Mouse (Mus musculus) lung, postnatal 0 days (tissue): ENCODE data around the gene Gm20388. TPM values are rescaled to one million over a fixed set of nuclear protein-coding genes. Genes with fewer than 3 reads are reported as not detected.

ENCODE experiments used
- ATAC-seq: fragments of 200-750 bp; cut with Nextera tagmentation; 2 replicates; pipeline ENCODE4 v1.8.0; 2017; ENCODE audit warnings: moderate library complexity
- DNase-seq: peaks from one replicate; pipeline ENCODE4 v3.0.0-alpha.2; 2016; ENCODE audit warnings: low spot score
- H3K27ac ChIP-seq: fragments of 300-500 bp; sonication (generic); 2 replicates; pipeline ENCODE4 v1.5.1; 2014; ENCODE audit warnings: antibody characterized with exemption, mild to moderate bottlenecking, low read length, mixed read lengths
- H3K27me3 ChIP-seq: fragments of 300-500 bp; sonication (generic); replicated peaks from 2 replicates; pipeline ENCODE4 v1.6.1; 2014; ENCODE audit warnings: low read length, mixed read lengths; ENCODE audit not compliant: insufficient read depth
- H3K36me3 ChIP-seq: fragments of 300-500 bp; sonication (generic); 2 replicates; pipeline ENCODE4 v1.6.1; 2014; ENCODE audit warnings: low read length, mixed read lengths; ENCODE audit not compliant: insufficient read depth
- H3K4me1 ChIP-seq: fragments of 300-500 bp; sonication (generic); 2 replicates; pipeline ENCODE4 v1.6.1; 2014; ENCODE audit warnings: antibody characterized with exemption, low read depth, low read length, mixed read lengths; ENCODE audit not compliant: insufficient read depth
- H3K4me2 ChIP-seq: fragments of 300-500 bp; sonication (generic); replicated peaks from 2 replicates; pipeline ENCODE4 v1.6.1; 2014; ENCODE audit warnings: low read depth, mild to moderate bottlenecking, low read length, moderate library complexity, mixed read lengths
- H3K4me3 ChIP-seq: fragments of 300-500 bp; sonication (generic); 2 replicates; pipeline ENCODE4 v1.5.1; 2014; ENCODE audit warnings: low read depth, low read length
- H3K9ac ChIP-seq: fragments of 300-500 bp; sonication (generic); replicated peaks from 2 replicates; pipeline ENCODE4 v1.6.1; 2014; ENCODE audit warnings: low read depth, mild to moderate bottlenecking
- H3K9me3 ChIP-seq: fragments of 300-500 bp; sonication (generic); 2 replicates; pipeline ENCODE4 v1.6.1; 2016; ENCODE audit warnings: low read length, mixed read lengths
- CTCF ChIP-seq: IDR thresholded peaks from 2 replicates; pipeline ENCODE4 v1.5.1; 2016; ENCODE audit warnings: antibody characterized with exemption, mild to moderate bottlenecking
- EP300 ChIP-seq: IDR thresholded peaks from 2 replicates; pipeline ENCODE4 v1.6.1; 2016; ENCODE audit warnings: antibody characterized with exemption, mild to moderate bottlenecking, control low read depth
- WGBS: fragments of 180-500 bp; shearing (Covaris S2); extraction: QIAGEN DNeasy Blood & Tissue Kit; methylation state at CpG from one replicate; pipeline ENCODE4 v1.1.7; 2014; 5-methylcytosine and 5-hydroxymethylcytosine counted together
- polyA plus RNA-seq: library from polyadenylated mRNA; unstranded; fragments of >200 nt; fragmentation: Nextera tagmentation; extraction: Ambion mirVana; gene quantifications from 2 replicates; pipeline ENCODE4 v1.2.1, GENCODE M21; 2015

The Gm20388 gene
- polyA plus RNA-seq, 1 experiment from 2014 or later: not detected

DNA sequence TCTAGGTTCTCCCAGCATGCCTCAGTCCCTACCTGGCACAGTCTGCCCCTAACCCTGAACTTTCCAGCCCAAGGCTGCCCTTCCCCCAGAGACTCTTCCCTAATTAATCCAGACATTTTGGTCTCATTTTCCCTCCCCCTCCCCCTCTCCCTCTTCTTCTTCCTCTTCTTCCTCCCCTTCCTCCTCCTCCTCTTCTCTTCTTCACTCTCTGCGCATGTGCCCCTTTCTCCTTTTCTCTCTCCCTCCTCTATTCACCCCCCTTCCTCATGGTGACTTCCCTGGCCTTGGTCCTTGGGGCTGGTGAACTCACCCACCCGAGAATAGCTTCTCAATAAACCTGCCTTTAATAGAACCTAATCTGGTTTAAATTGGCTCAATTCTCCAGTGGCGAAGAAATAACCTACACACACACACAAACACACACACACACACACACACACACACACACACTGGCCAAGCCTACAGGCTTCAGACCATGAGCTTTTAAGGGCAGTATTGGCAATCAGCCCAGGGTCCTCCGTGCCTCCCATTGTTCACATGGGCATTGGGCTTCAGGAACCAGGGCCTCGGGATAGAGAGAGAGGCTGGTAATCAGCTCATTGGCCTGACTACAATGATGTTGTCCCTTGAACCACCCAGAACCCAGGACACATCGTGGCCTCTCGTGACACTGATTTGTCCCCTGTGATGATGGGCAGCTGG is 432.4 kb downstream of the Gm20388 start:
- ATAC-seq: 0 out of 2 replicates have a peak, but pooled peaks have one; percentile 14
- no peaks in the 10 kb centered on the region for H3K9me3 ChIP-seq
- WGBS: 49% methylated on average over 7 of the region's 7 CpGs
- no peak overlapping the region for H3K9ac ChIP-seq
- H3K27ac ChIP-seq: no peak overlapping the region
- no peak for DNase-seq
- no peaks in the 10 kb centered on the region for H3K27me3 ChIP-seq
- TF ChIP-seq EP300 (no peak), CTCF (no peak)
- H3K4me3 ChIP-seq: no peak overlapping the region
- H3K4me1 ChIP-seq: no peaks in the 10 kb centered on the region
- H3K36me3 ChIP-seq: no peaks in the 10 kb centered on the region
- no peak overlapping the region for H3K4me2 ChIP-seq

DNA sequence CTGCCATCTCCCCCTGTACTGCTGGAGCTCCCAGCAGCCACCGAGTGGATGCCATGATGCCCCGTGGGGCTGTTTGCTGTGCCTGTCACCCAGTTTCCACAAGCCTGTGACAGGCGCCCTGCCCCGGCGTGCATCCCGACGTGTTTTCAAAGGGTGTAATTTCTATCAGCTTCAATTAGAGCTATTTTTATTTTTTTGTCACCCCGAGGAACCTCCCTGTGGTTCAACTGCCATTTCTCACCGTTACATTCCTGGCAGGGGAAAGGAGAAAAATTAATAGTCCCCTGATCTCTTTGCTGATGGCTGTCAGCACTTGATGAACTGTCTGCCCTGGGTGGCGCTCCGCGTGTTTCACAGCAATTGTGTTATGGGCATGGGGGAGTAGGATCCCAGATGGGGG is 432.9 kb downstream of the Gm20388 start:
- Histone ChIP-seq H3K9me3 (no peaks in the 10 kb centered on the region), H3K4me2 (no peak overlapping the region), H3K4me3 (no peak overlapping the region), H3K4me1 (no peaks in the 10 kb centered on the region), H3K36me3 (no peaks in the 10 kb centered on the region), H3K27ac (no peak overlapping the region), H3K9ac (no peak overlapping the region), H3K27me3 (no peaks in the 10 kb centered on the region)
- ATAC-seq (no peak), DNase-seq (no peak)
- 74% methylated on average over 12 of the region's 12 CpGs for WGBS
- no peak for TF ChIP-seq EP300
- TF ChIP-seq CTCF: no peak

DNA sequence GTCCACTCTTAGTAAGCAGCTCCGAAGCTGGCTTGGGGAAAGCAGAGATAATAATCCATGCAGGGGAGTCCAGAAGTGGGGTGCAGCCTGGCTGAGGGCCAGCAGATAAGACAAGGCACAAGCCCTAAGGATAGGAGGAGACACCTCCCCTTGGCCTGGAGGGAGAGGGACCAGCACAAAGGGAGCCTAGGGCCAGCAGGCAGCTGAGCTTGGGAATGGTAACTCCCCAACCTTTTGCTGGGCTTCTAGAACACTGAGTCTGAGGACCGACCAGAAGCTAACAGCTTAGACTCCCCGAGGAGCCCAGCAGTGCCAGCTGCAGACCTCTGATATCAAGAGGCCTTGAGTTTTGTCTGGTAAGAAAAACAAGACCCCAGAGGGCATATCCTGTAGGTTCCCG is 433.5 kb downstream of the Gm20388 start:
- TF ChIP-seq EP300 (no peak), CTCF (no peak)
- DNase-seq: no peak
- H3K4me1 ChIP-seq: no peaks in the 10 kb centered on the region
- H3K9ac ChIP-seq: no peak overlapping the region
- 24% methylated on average over 4 of the region's 4 CpGs for WGBS
- no peak overlapping the region for H3K4me3 ChIP-seq
- H3K27ac ChIP-seq: no peak overlapping the region
- H3K27me3 ChIP-seq: no peaks in the 10 kb centered on the region
- H3K36me3 ChIP-seq: no peaks in the 10 kb centered on the region
- H3K4me2 ChIP-seq: no peak overlapping the region
- ATAC-seq: no peak
- H3K9me3 ChIP-seq: no peaks in the 10 kb centered on the region

DNA sequence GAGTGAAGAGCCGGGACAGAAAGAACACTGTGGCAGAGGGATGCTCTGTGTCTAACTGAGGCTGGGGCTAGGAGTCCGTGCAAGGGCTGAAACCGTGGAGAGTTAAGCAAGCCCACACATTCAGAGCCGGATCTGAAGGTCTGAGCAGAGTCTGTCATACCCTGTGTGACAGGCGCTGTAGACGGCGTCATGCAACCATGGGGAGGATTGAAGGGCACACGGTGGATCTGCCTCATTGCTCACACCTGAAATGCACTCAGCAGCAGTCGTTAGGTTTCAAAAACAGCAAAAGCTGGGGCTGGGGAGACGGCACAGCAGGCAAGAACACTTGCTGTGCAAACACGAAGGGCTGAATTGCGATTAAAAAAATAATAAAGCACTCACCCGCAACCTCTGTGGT is 433.9 kb downstream of the Gm20388 start:
- Histone ChIP-seq H3K36me3 (no peaks in the 10 kb centered on the region), H3K9ac (no peak overlapping the region), H3K27ac (no peak overlapping the region), H3K9me3 (no peaks in the 10 kb centered on the region), H3K4me1 (no peaks in the 10 kb centered on the region), H3K27me3 (no peaks in the 10 kb centered on the region), H3K4me3 (no peak overlapping the region), H3K4me2 (no peak overlapping the region)
- 42% methylated on average over 13 of the region's 13 CpGs for WGBS
- TF ChIP-seq EP300: no peak
- TF ChIP-seq CTCF: no peak
- DNase-seq (no peak), ATAC-seq (no peak)

DNA sequence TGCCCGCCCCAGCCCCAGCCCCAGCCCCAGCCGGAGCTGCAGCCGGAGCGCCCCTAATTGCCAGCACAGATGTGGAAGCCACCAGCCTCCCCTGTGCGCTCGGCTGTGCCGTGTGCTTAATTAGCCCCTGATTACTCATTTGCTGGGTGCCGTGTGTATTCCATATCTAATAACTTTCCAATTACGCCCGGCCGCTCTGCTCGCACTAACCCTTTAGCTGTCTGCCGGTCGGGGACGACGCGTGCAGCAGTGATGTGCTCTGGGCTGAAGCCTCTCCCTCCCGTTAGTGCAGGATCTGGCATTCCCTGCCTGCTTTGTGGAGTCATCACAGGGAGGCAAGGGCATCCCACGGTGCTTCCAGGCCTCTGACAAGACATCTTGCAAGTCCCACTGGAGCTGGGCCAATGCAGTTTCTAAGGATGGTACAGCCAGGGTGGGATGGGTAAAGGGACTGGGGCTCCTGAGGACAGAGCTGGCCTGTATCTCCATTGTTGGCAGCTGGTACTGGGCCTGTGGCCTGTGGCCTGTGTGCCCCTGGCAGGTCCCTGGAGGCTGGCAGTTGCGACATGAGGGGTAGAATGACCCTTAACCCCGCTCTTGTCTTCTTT is 437.2 kb downstream of the Gm20388 start:
- no peaks in the 10 kb centered on the region for H3K36me3 ChIP-seq
- no peak for ATAC-seq
- no peak for DNase-seq
- no peak overlapping the region for H3K27ac ChIP-seq
- WGBS: 85% methylated on average over 20 of the region's 21 CpGs
- no peak overlapping the region for H3K4me2 ChIP-seq
- no peaks in the 10 kb centered on the region for H3K4me1 ChIP-seq
- no peaks in the 10 kb centered on the region for H3K9me3 ChIP-seq
- no peaks in the 10 kb centered on the region for H3K27me3 ChIP-seq
- H3K9ac ChIP-seq: no peak overlapping the region
- no peak for TF ChIP-seq CTCF
- H3K4me3 ChIP-seq: no peak overlapping the region

DNA sequence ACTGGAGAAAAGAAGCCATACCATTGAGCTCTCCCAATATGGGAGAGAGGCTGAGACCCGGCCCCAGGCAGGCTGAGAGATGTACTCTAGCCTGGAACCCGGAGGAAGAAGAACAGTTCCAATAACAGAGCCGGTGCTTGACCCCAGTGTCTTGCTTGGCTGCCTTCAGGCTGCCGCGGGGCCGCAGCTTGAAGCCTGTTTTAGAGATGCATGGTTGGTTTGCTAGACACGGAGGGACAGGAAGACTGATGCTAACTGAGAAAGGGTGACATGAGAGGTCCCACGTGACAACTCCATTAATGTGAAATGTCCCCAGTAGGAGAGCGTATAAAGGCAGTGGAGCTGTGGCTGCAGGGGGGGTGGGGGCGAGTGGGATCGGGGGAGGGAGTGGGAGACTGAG is 438.3 kb downstream of the Gm20388 start:
- no peaks in the 10 kb centered on the region for H3K4me1 ChIP-seq
- no peak for DNase-seq
- 61% methylated on average over 11 of the region's 11 CpGs for WGBS

More for the DNA sequence above, 438.3 kb downstream of the Gm20388 start:
- Histone ChIP-seq H3K27me3 (no peaks in the 10 kb centered on the region), H3K4me3 (no peak overlapping the region), H3K36me3 (no peaks in the 10 kb centered on the region), H3K27ac (no peak overlapping the region), H3K9ac (no peak overlapping the region), H3K4me2 (no peak overlapping the region), H3K9me3 (no peaks in the 10 kb centered on the region)
- TF ChIP-seq EP300 (no peak), CTCF (no peak)
- no peak for ATAC-seq
